Mouse (Mus musculus) neural tube, embryonic 13.5 days (tissue): ENCODE results near the gene Lrit3. TPM values are rescaled to one million over a fixed set of nuclear protein-coding genes. Genes with fewer than 3 reads are reported as not detected.
"Not testable (repeated sequence)": the region's sequence is repeated elsewhere in the genome, so short reads cannot be mapped to it uniquely, and the experiment has no call there.

ENCODE experiments used
- ATAC-seq: fragments of 200-750 bp; cut with Nextera tagmentation; 2 replicates; pipeline ENCODE4 v1.8.0; 2017; ENCODE audit warnings: low read depth, mild to moderate bottlenecking, moderate TSS enrichment, moderate library complexity
- H3K27ac ChIP-seq: fragments of 300-500 bp; sonication (generic); replicated peaks from 2 replicates; pipeline ENCODE4 v1.5.1; 2015; ENCODE audit warnings: moderate library complexity, mild to moderate bottlenecking, inconsistent platforms
- H3K27me3 ChIP-seq: fragments of 300-500 bp; sonication (generic); 2 replicates; pipeline ENCODE4 v1.6.1; 2015; ENCODE audit warnings: mild to moderate bottlenecking, inconsistent platforms
- H3K36me3 ChIP-seq: fragments of 300-500 bp; sonication (generic); 2 replicates; pipeline ENCODE4 v1.6.1; 2015; ENCODE audit warnings: mild to moderate bottlenecking, inconsistent platforms
- H3K4me1 ChIP-seq: fragments of 300-500 bp; sonication (generic); replicated peaks from 2 replicates; pipeline ENCODE4 v1.6.1; 2015; ENCODE audit warnings: inconsistent platforms
- H3K4me2 ChIP-seq: fragments of 300-500 bp; sonication (generic); 2 replicates; pipeline ENCODE4 v1.6.1; 2015; ENCODE audit warnings: inconsistent platforms, mild to moderate bottlenecking, moderate library complexity
- H3K4me3 ChIP-seq: fragments of 300-500 bp; sonication (generic); 2 replicates; pipeline ENCODE4 v1.5.1; 2015; ENCODE audit warnings: mild to moderate bottlenecking, inconsistent platforms
- H3K9ac ChIP-seq: fragments of 300-500 bp; sonication (generic); 2 replicates; pipeline ENCODE4 v1.6.1; 2015; ENCODE audit warnings: moderate library complexity, mild to moderate bottlenecking, inconsistent platforms
- H3K9me3 ChIP-seq: fragments of 300-500 bp; sonication (generic); 2 replicates; pipeline ENCODE4 v1.6.1; 2016; ENCODE audit warnings: inconsistent platforms
- WGBS: fragments of 180-500 bp; shearing (Covaris S2); methylation state at CpG from one replicate; pipeline ENCODE4 v1.1.7; 2015; 5-methylcytosine and 5-hydroxymethylcytosine counted together
- polyA plus RNA-seq: library from polyadenylated mRNA; unstranded; fragments of >200 nt; fragmentation: Nextera tagmentation; extraction: Ambion mirVana; gene quantifications from 2 replicates; pipeline ENCODE4 v1.2.1, GENCODE M21; 2015

Lrit3 gene
- polyA plus RNA-seq, 1 experiment from 2014 or later, result not detected

DNA sequence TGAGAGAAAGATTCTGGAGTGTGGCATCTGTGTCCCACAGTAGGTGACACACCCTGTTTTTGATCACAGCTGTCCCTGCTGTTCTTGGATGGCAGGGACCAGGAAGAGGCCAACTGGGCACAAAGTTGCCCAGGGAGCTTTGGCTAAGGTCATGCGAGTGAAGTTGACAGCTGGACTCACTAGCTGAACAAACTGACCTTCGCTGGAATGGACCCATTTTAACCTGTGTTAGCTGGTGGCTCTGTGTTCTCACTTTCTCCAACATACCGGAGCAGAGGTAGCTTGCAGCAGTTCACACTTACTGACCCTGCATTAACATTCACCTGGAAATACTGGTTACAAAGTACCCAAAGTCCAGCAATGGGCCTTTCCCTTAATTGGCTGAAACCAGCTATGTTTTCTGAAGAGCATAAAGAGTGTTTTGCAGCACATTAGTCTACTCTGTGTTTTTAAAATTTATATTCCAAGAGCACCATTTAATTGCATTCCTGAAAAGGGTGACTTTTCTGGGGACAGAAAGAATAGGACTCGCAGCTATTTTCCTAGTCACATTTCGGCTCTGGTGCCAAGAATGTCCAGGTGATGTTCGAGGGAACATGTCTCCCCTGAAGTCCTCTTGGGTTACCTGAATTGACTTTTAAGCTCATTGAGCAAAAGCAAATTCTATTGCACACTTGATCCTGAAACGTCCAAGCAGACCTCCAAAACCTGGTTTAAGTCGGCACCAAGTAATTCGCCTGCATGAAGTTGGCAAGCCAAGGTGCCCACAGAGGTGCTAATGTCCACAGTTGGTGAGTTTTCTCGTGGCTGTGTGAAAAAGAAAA is 36.6 kb downstream of the Lrit3 start:
- peaks cover 6% of the 10 kb centered on the region; the same call in 1 of the 2 replicates for H3K9me3 ChIP-seq
- 87% methylated on average over 10 of the region's 10 CpGs for WGBS
- H3K4me1 ChIP-seq, result no peaks in the 10 kb centered on the region
- H3K36me3 ChIP-seq, result no peaks in the 10 kb centered on the region
- no peak overlapping the region for H3K4me2 ChIP-seq
- H3K27me3 ChIP-seq, result no peaks in the 10 kb centered on the region
- no peak overlapping the region for H3K27ac ChIP-seq
- H3K9ac ChIP-seq, result no peak overlapping the region
- ATAC-seq, result no peak
- no peak overlapping the region for H3K4me3 ChIP-seq

- no peaks in the 10 kb centered on the region for H3K27me3 ChIP-seq
- H3K4me3 ChIP-seq, result no peak overlapping the region
- H3K36me3 ChIP-seq, result no peaks in the 10 kb centered on the region
- H3K9me3 ChIP-seq, result peaks cover 6% of the 10 kb centered on the region; the same call in 1 of the 2 replicates
- H3K4me2 ChIP-seq, result no peak overlapping the region
- no peaks in the 10 kb centered on the region for H3K4me1 ChIP-seq
- no peak overlapping the region for H3K27ac ChIP-seq
- WGBS, result 82% methylated on average over 4 of the region's 4 CpGs
- ATAC-seq, result no peak
- no peak overlapping the region for H3K9ac ChIP-seq
Measured at GRCm38 (mm10) chr3:129766106-129766505, 37.7 kb downstream of the Lrit3 start.

DNA sequence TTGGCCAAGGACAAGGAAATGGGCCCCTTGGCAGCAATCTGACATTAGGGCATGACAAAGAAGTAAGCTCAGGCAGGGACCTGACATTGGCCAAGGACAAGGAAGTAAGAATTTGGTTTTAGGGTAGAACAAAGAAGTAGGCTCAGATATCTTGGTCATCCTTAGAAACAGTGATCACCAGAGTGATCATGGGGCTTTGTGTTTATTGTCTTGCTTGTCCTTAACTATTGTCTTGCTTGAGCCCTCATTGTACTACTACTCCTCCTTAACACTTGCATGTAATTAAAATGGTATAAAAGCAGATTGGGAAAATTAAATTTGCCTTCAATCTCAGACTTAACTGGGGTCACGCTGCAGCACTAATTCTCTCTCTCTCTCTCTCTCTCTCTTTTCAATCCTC is 46.2 kb downstream of the Lrit3 start:
- H3K36me3 ChIP-seq, H3K4me2 ChIP-seq, H3K4me3 ChIP-seq, ATAC-seq, H3K9ac ChIP-seq, H3K27ac ChIP-seq: not testable (repeated sequence)
- H3K9me3 ChIP-seq, result peaks cover 12% of the 10 kb centered on the region; the same call in 1 of the 2 replicates
- peaks cover 14% of the 10 kb centered on the region for H3K4me1 ChIP-seq
- 88% methylated on average over 1 of the region's 1 CpGs for WGBS
- H3K27me3 ChIP-seq, result peaks cover 11% of the 10 kb centered on the region; the same call in 1 of the 2 replicates

DNA sequence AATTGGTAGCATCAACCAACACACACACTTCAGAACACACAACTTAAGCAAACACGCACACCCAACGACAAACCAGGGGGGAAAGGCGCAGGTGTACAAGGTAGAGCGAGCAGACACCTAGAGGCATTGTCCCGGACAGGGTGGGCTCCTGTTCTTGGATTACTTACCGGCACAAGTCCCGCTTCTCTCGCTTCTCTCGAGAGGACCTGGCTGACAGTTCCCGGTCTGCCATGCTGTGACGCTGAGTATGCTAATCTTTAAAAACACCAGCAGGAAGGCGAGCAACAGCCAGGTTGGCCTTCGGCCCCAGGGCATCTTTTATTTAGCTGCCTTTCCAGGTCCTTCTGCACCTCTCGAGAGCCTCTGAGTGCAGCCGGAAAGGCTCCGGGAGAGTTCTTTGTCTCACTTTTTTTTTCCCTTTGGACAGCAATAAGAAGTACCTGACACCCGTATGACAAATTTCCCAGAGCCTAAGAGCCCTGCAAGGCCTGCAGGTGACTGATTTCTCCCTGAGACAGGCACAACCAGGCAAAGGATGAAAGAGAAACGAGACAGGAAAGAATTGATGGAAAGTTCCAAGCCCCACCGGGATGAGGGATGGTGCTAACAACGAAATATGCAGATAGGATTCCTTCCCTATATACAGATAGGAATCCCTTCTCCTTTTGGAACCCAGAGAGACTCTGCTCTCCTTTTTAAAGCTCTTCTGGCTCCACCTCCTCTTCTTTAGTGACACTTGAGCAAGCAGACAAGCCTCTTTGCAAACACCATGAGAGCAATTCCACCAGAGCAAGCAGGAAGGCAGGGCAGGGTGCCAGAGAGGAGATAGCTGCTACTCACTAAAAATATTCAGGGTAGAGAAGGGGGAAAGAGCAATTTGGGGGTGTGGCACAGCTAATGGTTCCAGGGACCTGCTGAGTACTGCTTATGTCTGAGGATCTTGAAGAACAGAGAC is 48.9 kb downstream of the Lrit3 start, which contains the start of gene Egf:
TSS of gene Egf (minus strand) at position 667 of the 955 bp plus-strand sequence.
- no peak for ATAC-seq
- Histone ChIP-seq H3K36me3 (no peaks in the 10 kb centered on the region), H3K9me3 (peaks cover 11% of the 10 kb centered on the region; the same call in 1 of the 2 replicates), H3K4me3 (peak within 1 kb of the TSS; percentile 22), H3K9ac (peak within 1 kb of the TSS; percentile 31), H3K4me2 (peak within 1 kb of the TSS; percentile 51), H3K27me3 (peaks cover 11% of the 10 kb centered on the region; the same call in 1 of the 2 replicates), H3K27ac (no peak within 1 kb of the TSS), H3K4me1 (peaks cover 14% of the 10 kb centered on the region)
- WGBS, result 12% methylated on average over 20 of the region's 20 CpGs

DNA sequence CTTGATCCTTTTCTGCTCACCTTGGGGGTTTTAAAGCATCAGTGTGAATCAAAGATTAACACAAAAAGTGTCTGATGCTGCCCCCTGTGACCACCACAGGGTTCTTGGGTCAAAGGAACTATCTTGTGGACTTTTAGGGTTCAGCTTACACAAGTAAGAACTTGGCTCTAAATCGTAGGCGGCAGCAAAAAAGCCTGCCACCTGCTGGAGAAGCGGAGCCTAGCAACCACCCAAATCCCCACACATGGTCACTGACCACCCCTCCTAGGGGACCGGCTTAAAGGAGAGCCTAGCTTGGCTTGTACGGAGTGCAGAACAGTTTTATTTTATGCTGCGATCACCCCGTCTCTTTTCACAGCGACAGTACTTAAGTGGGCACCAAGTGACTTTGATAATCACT is 59.0 kb downstream of the Lrit3 start:
- no peak for ATAC-seq
- Histone ChIP-seq H3K4me1 (no peaks in the 10 kb centered on the region), H3K9ac (no peak overlapping the region), H3K9me3 (no peaks in the 10 kb centered on the region), H3K27me3 (no peaks in the 10 kb centered on the region), H3K27ac (no peak overlapping the region), H3K4me2 (no peak overlapping the region), H3K4me3 (no peak overlapping the region), H3K36me3 (no peaks in the 10 kb centered on the region)
- WGBS, result 63% methylated on average over 8 of the region's 8 CpGs

DNA sequence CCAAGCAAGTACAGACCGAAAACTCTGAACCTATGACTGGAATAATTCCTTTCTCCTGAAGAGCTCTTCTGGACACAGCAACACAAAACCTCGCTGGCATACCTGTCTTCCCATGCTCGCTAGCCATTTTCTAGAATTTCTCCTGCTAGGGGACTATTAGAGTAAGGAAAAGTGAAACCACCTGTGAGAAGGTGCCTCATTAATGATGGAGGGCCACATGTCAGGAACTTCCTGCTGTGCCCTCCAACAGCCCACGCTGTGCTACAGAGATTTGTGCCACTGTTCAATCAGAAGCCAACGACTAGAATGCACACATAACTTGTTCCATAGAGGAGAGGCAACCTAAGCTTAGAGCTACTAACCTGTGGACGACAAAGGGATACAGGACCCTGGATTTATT is 61.0 kb downstream of the Lrit3 start:
- no peak for ATAC-seq
- Histone ChIP-seq H3K9ac (no peak overlapping the region), H3K4me1 (no peaks in the 10 kb centered on the region), H3K9me3 (no peaks in the 10 kb centered on the region), H3K4me3 (no peak overlapping the region), H3K36me3 (no peaks in the 10 kb centered on the region), H3K27me3 (no peaks in the 10 kb centered on the region), H3K27ac (no peak overlapping the region), H3K4me2 (no peak overlapping the region)
- 78% methylated on average over 6 of the region's 6 CpGs for WGBS

DNA sequence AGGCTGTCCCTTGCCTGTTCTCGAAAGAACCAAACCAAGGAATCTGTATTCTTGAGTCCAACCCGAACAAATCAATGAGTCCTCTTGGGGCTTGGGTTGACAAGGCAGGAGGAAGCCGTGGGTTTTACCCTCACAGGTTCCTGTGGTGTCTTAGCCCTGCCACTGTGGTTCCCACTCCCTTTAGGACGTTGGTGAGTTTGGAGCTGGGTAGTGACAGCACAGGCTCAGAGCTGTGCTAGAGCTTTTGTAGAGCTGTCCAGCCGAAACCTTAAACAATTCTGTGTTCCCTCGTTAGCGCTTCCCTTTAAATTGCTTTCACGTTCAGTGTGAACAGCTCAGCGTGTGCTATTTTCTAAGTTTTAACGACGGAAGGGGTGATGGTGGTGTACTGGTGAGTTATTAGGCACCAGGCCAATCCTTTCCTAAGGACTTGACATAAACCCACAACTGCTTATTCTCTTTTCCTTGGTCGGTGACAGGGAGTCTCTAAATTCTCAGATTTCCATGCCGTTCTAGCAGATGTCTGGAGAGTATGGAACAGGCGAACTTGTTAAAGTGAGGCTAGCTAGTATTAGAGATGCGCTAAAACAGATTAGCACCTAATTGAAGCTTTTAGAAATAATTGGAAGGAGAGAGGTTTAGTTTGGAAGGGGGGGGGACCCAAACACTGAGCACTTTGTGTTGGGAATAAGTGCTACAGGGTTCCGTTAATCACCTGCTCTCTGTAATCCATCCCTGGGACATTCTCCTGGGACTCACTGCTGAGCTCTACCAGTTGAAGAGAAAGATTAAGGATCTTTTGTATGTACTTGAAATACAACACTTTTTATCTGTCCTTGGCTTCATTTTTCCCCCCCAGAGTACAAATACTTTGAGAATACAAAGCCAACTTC is 65.3 kb downstream of the Lrit3 start:
- Histone ChIP-seq H3K4me1 (no peaks in the 10 kb centered on the region), H3K4me2 (no peak overlapping the region), H3K4me3 (no peak overlapping the region), H3K9ac (no peak overlapping the region), H3K27ac (no peak overlapping the region), H3K36me3 (no peaks in the 10 kb centered on the region), H3K9me3 (no peaks in the 10 kb centered on the region), H3K27me3 (no peaks in the 10 kb centered on the region)
- ATAC-seq, result no peak
- whole genome bisulfite sequencing, result 66% methylated on average over 16 of the region's 16 CpGs

Other genes with a start within 250 kb of the Lrit3 start
- 1.8 and 3.2 TPM in 2 replicates for gene Egf, start 48.7 kb downstream of the Lrit3 start, polyA plus RNA-seq
- 0.21 and 0.25 TPM in 2 replicates for gene Rrh, start 18.6 kb upstream of the Lrit3 start, polyA plus RNA-seq
- gene Gar1, start 27.4 kb upstream of the Lrit3 start, polyA plus RNA-seq, result 43.7 and 48.6 TPM in 2 replicates
- 0.53 and 0.69 TPM in 2 replicates for gene Cfi, start 31.9 kb upstream of the Lrit3 start, polyA plus RNA-seq
- gene Pla2g12a, start 74.6 kb upstream of the Lrit3 start, polyA plus RNA-seq, result 30.2 and 31.0 TPM in 2 replicates
- gene Casp6, start 97.4 kb upstream of the Lrit3 start, polyA plus RNA-seq, result 36.9 and 37.8 TPM in 2 replicates
- 4.3 and 7.4 TPM in 2 replicates for gene Mcub, start 166.2 kb upstream of the Lrit3 start, polyA plus RNA-seq